Mouse (Mus musculus) MEL (cell line): ENCODE measurements at regions not wholly inside any gene's neighbourhood (a gene's known extent, or its start where the extent isn't known, plus 50 kb on each side); places are given as distances from the start of the nearest gene placed in this dataset.

Experiments used
- DNase-seq: peaks from one replicate; pipeline ENCODE4 v3.0.0; 2011; ENCODE audit warnings: low read depth, low spot score
- H3K27ac ChIP-seq: 2 replicates; pipeline ENCODE4 v1.5.1; 2012; ENCODE audit warnings: low read depth, mild to moderate bottlenecking, control low read depth, low read length, moderate library complexity; ENCODE audit not compliant: control insufficient read depth
- H3K27me3 ChIP-seq, 2 experiments: fragments of 150-350 bp in 1 of 2; sonication (generic) in 1 of 2; 2 replicates each; pipeline ENCODE4 v1.6.1; 2012; ENCODE audit warnings: low read length in 2 of 2, mild to moderate bottlenecking in 2 of 2, improper control_type of control experiment in 1 of 2, moderate library complexity in 1 of 2; ENCODE audit not compliant: insufficient read depth in 2 of 2, control insufficient read depth in 1 of 2
- H3K36me3 ChIP-seq, 2 experiments: 2 replicates each; pipeline ENCODE4 v1.6.1; 2012 to 2014; ENCODE audit warnings: low read length in 2 of 2, improper control_type of control experiment in 1 of 2, inconsistent platforms in 1 of 2, mild to moderate bottlenecking in 1 of 2; ENCODE audit not compliant: insufficient read depth in 2 of 2, control insufficient read depth in 1 of 2
- H3K4me1 ChIP-seq, 2 experiments: fragments of 150-350 bp in 1 of 2; sonication (generic) in 1 of 2; 2 replicates each; pipeline ENCODE4 v1.6.1; 2012; ENCODE audit warnings: low read length in 2 of 2, improper control_type of control experiment in 1 of 2, mild to moderate bottlenecking in 1 of 2; ENCODE audit not compliant: insufficient read depth in 2 of 2, control insufficient read depth in 1 of 2
- H3K4me3 ChIP-seq, 2 experiments: fragments of 150-350 bp in 1 of 2; sonication (generic) in 1 of 2; 2 replicates each; pipeline ENCODE4 v1.5.1; 2012; ENCODE audit warnings: low read depth in 2 of 2, low read length in 2 of 2, mild to moderate bottlenecking in 2 of 2, moderate library complexity in 2 of 2, control low read depth in 1 of 2, improper control_type of control experiment in 1 of 2; ENCODE audit not compliant: control insufficient read depth in 1 of 2, insufficient read depth in 1 of 2
- H3K79me2 ChIP-seq: 2 replicates; pipeline ENCODE4 v1.6.1; 2012; ENCODE audit warnings: mild to moderate bottlenecking, low read length, moderate library complexity; ENCODE audit not compliant: control insufficient read depth, poor library complexity, insufficient read depth
- H3K9ac ChIP-seq: 2 replicates; pipeline ENCODE4 v1.6.1; 2012; ENCODE audit warnings: low read depth, mild to moderate bottlenecking, control low read depth, low read length, moderate library complexity; ENCODE audit not compliant: control insufficient read depth, poor library complexity, severe bottlenecking
- H3K9me3 ChIP-seq: fragments of 150-350 bp; sonication (generic); replicated peaks from 2 replicates; pipeline ENCODE4 v1.6.1; 2012; ENCODE audit warnings: mild to moderate bottlenecking, low read length, improper control_type of control experiment, moderate library complexity; ENCODE audit not compliant: insufficient read depth
- BHLHE40 ChIP-seq: IDR thresholded peaks from 2 replicates; pipeline ENCODE4 v1.6.1; 2012; ENCODE audit warnings: low read depth, mild to moderate bottlenecking, inconsistent platforms, low read length, improper control_type of control experiment, borderline replicate concordance
- CHD2 ChIP-seq: IDR thresholded peaks from 2 replicates; pipeline ENCODE4 v1.6.1; 2011; ENCODE audit warnings: low read length, improper control_type of control experiment
- ELF1 ChIP-seq: IDR thresholded peaks from 2 replicates; pipeline ENCODE4 v1.6.1; 2014; ENCODE audit warnings: low read depth, mild to moderate bottlenecking, inconsistent platforms, low read length, improper control_type of control experiment, moderate library complexity
- EP300 ChIP-seq, 2 experiments: IDR thresholded peaks; 2 replicates each; pipeline ENCODE4 v1.6.1; 2011; ENCODE audit warnings: improper control_type of control experiment in 2 of 2, low read length in 2 of 2, low read depth in 1 of 2, mild to moderate bottlenecking in 1 of 2
- ETS1 ChIP-seq: IDR thresholded peaks from 2 replicates; pipeline ENCODE4 v1.6.1; 2012; ENCODE audit warnings: low read depth, mild to moderate bottlenecking, inconsistent platforms, low read length, improper control_type of control experiment, moderate library complexity
- GABPA ChIP-seq: IDR thresholded peaks from 2 replicates; pipeline ENCODE4 v1.6.1; 2012; ENCODE audit warnings: low read depth, mild to moderate bottlenecking, inconsistent platforms, low read length, improper control_type of control experiment, moderate library complexity
- GATA1 ChIP-seq: IDR thresholded peaks from 2 replicates; pipeline ENCODE4 v1.6.1; 2011; ENCODE audit warnings: low read depth, low read length, improper control_type of control experiment
- JUND ChIP-seq: IDR thresholded peaks from 2 replicates; pipeline ENCODE4 v1.6.1; 2011; ENCODE audit warnings: low read depth, mild to moderate bottlenecking, improper control_type of control experiment, low read length
- KAT2A ChIP-seq: conservative IDR thresholded peaks from 2 replicates; pipeline ENCODE4 v1.6.1; 2012; ENCODE audit warnings: low read depth, low read length, improper control_type of control experiment, inconsistent platforms
- MAFK ChIP-seq: IDR thresholded peaks from 2 replicates; pipeline ENCODE4 v1.6.1; 2011; ENCODE audit warnings: low read depth, mild to moderate bottlenecking, low read length, improper control_type of control experiment, borderline replicate concordance
- MXI1 ChIP-seq: IDR thresholded peaks from 2 replicates; pipeline ENCODE4 v1.6.1; 2011; ENCODE audit warnings: mild to moderate bottlenecking, low read depth, low read length, improper control_type of control experiment
- MYB ChIP-seq: IDR thresholded peaks from 2 replicates; pipeline ENCODE4 v1.6.1; 2011; ENCODE audit warnings: mild to moderate bottlenecking, low read depth, low read length, improper control_type of control experiment
- NRF1 ChIP-seq: IDR thresholded peaks from 2 replicates; pipeline ENCODE4 v1.6.1; 2014; ENCODE audit warnings: low read depth, mild to moderate bottlenecking, inconsistent platforms, low read length, improper control_type of control experiment, moderate library complexity; ENCODE audit not compliant: poor library complexity, insufficient read depth, severe bottlenecking
- POLR2AphosphoS2 ChIP-seq: IDR thresholded peaks from 2 replicates; pipeline ENCODE4 v1.6.1; 2011; ENCODE audit warnings: low read length, improper control_type of control experiment
- POLR2AphosphoS5 ChIP-seq: IDR thresholded peaks from 2 replicates; pipeline ENCODE4 v1.6.1; 2012; ENCODE audit warnings: low read depth, borderline replicate concordance, mild to moderate bottlenecking, inconsistent platforms, low read length, moderate library complexity, mixed read lengths
- RCOR1 ChIP-seq: IDR thresholded peaks from 2 replicates; pipeline ENCODE4 v1.6.1; 2012; ENCODE audit warnings: low read depth, mild to moderate bottlenecking, inconsistent platforms, low read length, improper control_type of control experiment
- SIN3A ChIP-seq: IDR thresholded peaks from 2 replicates; pipeline ENCODE4 v1.6.1; 2012; ENCODE audit warnings: low read length, improper control_type of control experiment, inconsistent platforms
- TAL1 ChIP-seq: IDR thresholded peaks from 2 replicates; pipeline ENCODE4 v1.6.1; 2012; ENCODE audit warnings: mild to moderate bottlenecking, inconsistent platforms, low read length, moderate library complexity, mixed read lengths
- TBP ChIP-seq: IDR thresholded peaks from 2 replicates; pipeline ENCODE4 v1.8.0; 2011; ENCODE audit warnings: low read depth, low read length, improper control_type of control experiment
- UBTF ChIP-seq: IDR thresholded peaks from 2 replicates; pipeline ENCODE4 v1.6.1; 2012; ENCODE audit warnings: low read depth, mild to moderate bottlenecking, inconsistent platforms, low read length, improper control_type of control experiment, moderate library complexity, borderline replicate concordance; ENCODE audit not compliant: insufficient read depth
- USF2 ChIP-seq, 2 experiments: IDR thresholded peaks; 2 replicates each; pipeline ENCODE4 v1.6.1; 2011 to 2012; ENCODE audit warnings: improper control_type of control experiment in 2 of 2, low read length in 2 of 2, borderline replicate concordance in 1 of 2, inconsistent platforms in 1 of 2, low read depth in 1 of 2, mild to moderate bottlenecking in 1 of 2; ENCODE audit not compliant: insufficient read depth in 1 of 2
- ZC3H11A ChIP-seq: IDR thresholded peaks from 2 replicates; pipeline ENCODE4 v1.6.1; 2012; ENCODE audit warnings: low read depth, mild to moderate bottlenecking, inconsistent platforms, low read length, improper control_type of control experiment
- ZMIZ1 ChIP-seq: IDR thresholded peaks from 2 replicates; pipeline ENCODE4 v1.6.1; 2012; ENCODE audit warnings: low read depth, mild to moderate bottlenecking, inconsistent platforms, low read length, improper control_type of control experiment, moderate library complexity
- ZNF384 ChIP-seq: IDR thresholded peaks from 2 replicates; pipeline ENCODE4 v1.6.1; 2012; ENCODE audit warnings: low read depth, mild to moderate bottlenecking, inconsistent platforms, low read length, improper control_type of control experiment

- H3K79me2 ChIP-seq: no peaks in the 10 kb centered on the region
- H3K36me3 ChIP-seq: no peaks in the 10 kb centered on the region
- no peak for DNase-seq
Measured at GRCm38 (mm10) chr16:75487915-75488314, 97.9 kb downstream of the Lipi start.

GRCm38 (mm10) chr16:75483878-75484277, 102.0 kb downstream of the Lipi start:
- TF ChIP-seq BHLHE40: no peak
- no peak for TF ChIP-seq POLR2AphosphoS2
- TF ChIP-seq GATA1: no peak
- no peak for TF ChIP-seq ZC3H11A
- no peak for TF ChIP-seq MXI1
- no peak for TF ChIP-seq KAT2A
- TF ChIP-seq GABPA: no peak
- TF ChIP-seq RCOR1: no peak
- no peak for TF ChIP-seq ZMIZ1
- no peak for TF ChIP-seq NRF1
- TF ChIP-seq JUND: no peak
- TF ChIP-seq MYB: no peak
- TF ChIP-seq, all 39 proteins: peak for 0
- no peaks in the 10 kb centered on the region; a peak in 1 of 4 replicates for H3K27me3 ChIP-seq
- H3K4me3 ChIP-seq: no peak overlapping the region
- no peak overlapping the region for H3K9ac ChIP-seq
- no peaks in the 10 kb centered on the region for H3K4me1 ChIP-seq
- DNase-seq: no peak
- no peaks in the 10 kb centered on the region for H3K9me3 ChIP-seq
- no peak overlapping the region for H3K27ac ChIP-seq
- H3K36me3 ChIP-seq: no peaks in the 10 kb centered on the region
- no peaks in the 10 kb centered on the region for H3K79me2 ChIP-seq

More at GRCm38 (mm10) chr16:75487915-75488314, 97.9 kb downstream of the Lipi start:
- Histone ChIP-seq H3K27me3 (no peaks in the 10 kb centered on the region), H3K27ac (no peak overlapping the region), H3K9me3 (no peaks in the 10 kb centered on the region), H3K4me3 (no peak overlapping the region), H3K9ac (no peak overlapping the region), H3K4me1 (no peaks in the 10 kb centered on the region)
- TF ChIP-seq POLR2AphosphoS5 (no peak), USF2 (IDR thresholded peaks at IDR 0.05; ENCODE audit: borderline replicate concordance in 1 of 2, insufficient read depth in 1 of 2, low read depth in 1 of 2, low read length in 2 of 2) (no peak), ZNF384 (no peak), BHLHE40 (no peak), UBTF (no peak), TBP (no peak), JUND (no peak), MXI1 (no peak), ETS1 (no peak), TAL1 (no peak), KAT2A (no peak), MAFK (no peak), EP300 (IDR thresholded peaks at IDR 0.05; ENCODE audit: low read depth in 1 of 2, low read length in 2 of 2) (no peak), ELF1 (no peak), CHD2 (no peak), SIN3A (no peak)
